Mouse (Mus musculus): ENCODE data around the gene Ddx23. TPM values are rescaled to one million over a fixed set of nuclear protein-coding genes. Genes with fewer than 3 reads are reported as not detected.

Ddx23 gene
- polyA plus RNA-seq, 1 experiment, result 31.8 TPM

- TF ChIP-seq CTCF (IDR thresholded peaks at IDR 0.05; ENCODE audit: extremely low read depth, insufficient read depth, insufficient read length, insufficient replicate concordance) (no peak), POLR2A (IDR thresholded peaks at IDR 0.05; ENCODE audit: low read depth, low read length) (no peak)
- Histone ChIP-seq H3K27me3 (ENCODE audit: control insufficient read depth, insufficient read depth, low read length) (no peaks in the 10 kb centered on the region), H3K4me1 (ENCODE audit: control insufficient read depth, insufficient read depth, insufficient read length) (no peaks in the 10 kb centered on the region), H3K4me3 (ENCODE audit: extremely low read depth, insufficient read depth, insufficient read length) (no peak overlapping the region), H3K36me3 (ENCODE audit: control insufficient read depth, insufficient read depth, low read length) (peaks cover 47% of the 10 kb centered on the region), H3K27ac (ENCODE audit: insufficient read depth, low read length) (no peak overlapping the region)
- no peak for DNase-seq (ENCODE audit: low read depth in 1 of 2, low spot score in 2 of 2)
- 92% methylated on average over 24 of the region's 24 CpGs for WGBS
These were observed 17.4 kb downstream of the Ddx23 start for GRCm38 (mm10) chr15:98645057-98646026.

- no peak overlapping the region for H3K4me3 ChIP-seq (ENCODE audit: extremely low read depth, insufficient read depth, insufficient read length)
- H3K4me1 ChIP-seq (ENCODE audit: control insufficient read depth, insufficient read depth, insufficient read length), result no peaks in the 10 kb centered on the region
- H3K27me3 ChIP-seq (ENCODE audit: control insufficient read depth, insufficient read depth, low read length), result no peaks in the 10 kb centered on the region
- 93% methylated on average over 12 of the region's 12 CpGs for WGBS
- no peak overlapping the region for H3K27ac ChIP-seq (ENCODE audit: insufficient read depth, low read length)
- TF ChIP-seq CTCF (IDR thresholded peaks at IDR 0.05; ENCODE audit: extremely low read depth, insufficient read depth, insufficient read length, insufficient replicate concordance) (no peak), POLR2A (IDR thresholded peaks at IDR 0.05; ENCODE audit: low read depth, low read length) (no peak)
- peaks cover 39% of the 10 kb centered on the region for H3K36me3 ChIP-seq (ENCODE audit: control insufficient read depth, insufficient read depth, low read length)
- DNase-seq (ENCODE audit: low read depth in 1 of 2, low spot score in 2 of 2), result no peak
These were observed 18.3 kb downstream of the Ddx23 start for GRCm38 (mm10) chr15:98644406-98644805.

GRCm38 (mm10) chr15:98640157-98640556 is 22.5 kb downstream of the Ddx23 start:
- no peak for TF ChIP-seq POLR2A (IDR thresholded peaks at IDR 0.05; ENCODE audit: low read depth, low read length)
- no peak for TF ChIP-seq CTCF (IDR thresholded peaks at IDR 0.05; ENCODE audit: extremely low read depth, insufficient read depth, insufficient read length, insufficient replicate concordance)
- H3K36me3 ChIP-seq (ENCODE audit: control insufficient read depth, insufficient read depth, low read length), result peaks cover 4% of the 10 kb centered on the region
- no peak for DNase-seq (ENCODE audit: low read depth in 1 of 2, low spot score in 2 of 2)
- no peak overlapping the region for H3K4me3 ChIP-seq (ENCODE audit: extremely low read depth, insufficient read depth, insufficient read length)
- no peak overlapping the region for H3K27ac ChIP-seq (ENCODE audit: insufficient read depth, low read length)
- 38% methylated on average over 8 of the region's 8 CpGs for WGBS
- H3K27me3 ChIP-seq (ENCODE audit: control insufficient read depth, insufficient read depth, low read length), result peaks cover 8% of the 10 kb centered on the region
- no peaks in the 10 kb centered on the region for H3K4me1 ChIP-seq (ENCODE audit: control insufficient read depth, insufficient read depth, insufficient read length)

- no peak overlapping the region for H3K4me3 ChIP-seq (ENCODE audit: extremely low read depth, insufficient read depth, insufficient read length)
- WGBS, result 70% methylated on average over 3 of the region's 3 CpGs
- peaks cover 26% of the 10 kb centered on the region for H3K27me3 ChIP-seq (ENCODE audit: control insufficient read depth, insufficient read depth, low read length)
These were observed 25.5 kb downstream of the Ddx23 start for GRCm38 (mm10) chr15:98637155-98637554.

GRCm38 (mm10) chr15:98636517-98636916 is 26.2 kb downstream of the Ddx23 start:
- Histone ChIP-seq H3K27me3 (ENCODE audit: control insufficient read depth, insufficient read depth, low read length) (peaks cover 26% of the 10 kb centered on the region), H3K36me3 (ENCODE audit: control insufficient read depth, insufficient read depth, low read length) (no peaks in the 10 kb centered on the region), H3K4me3 (ENCODE audit: extremely low read depth, insufficient read depth, insufficient read length) (no peak overlapping the region), H3K4me1 (ENCODE audit: control insufficient read depth, insufficient read depth, insufficient read length) (peaks cover 9% of the 10 kb centered on the region), H3K27ac (ENCODE audit: insufficient read depth, low read length) (no peak overlapping the region)
- 55% methylated on average over 5 of the region's 5 CpGs for WGBS
- TF ChIP-seq CTCF (IDR thresholded peaks at IDR 0.05; ENCODE audit: extremely low read depth, insufficient read depth, insufficient read length, insufficient replicate concordance) (no peak), POLR2A (IDR thresholded peaks at IDR 0.05; ENCODE audit: low read depth, low read length) (no peak)
- DNase-seq (ENCODE audit: low read depth in 1 of 2, low spot score in 2 of 2), result no peak

More at GRCm38 (mm10) chr15:98637155-98637554, 25.5 kb downstream of the Ddx23 start:
- no peaks in the 10 kb centered on the region for H3K36me3 ChIP-seq (ENCODE audit: control insufficient read depth, insufficient read depth, low read length)
- no peak for DNase-seq (ENCODE audit: low read depth in 1 of 2, low spot score in 2 of 2)
- H3K27ac ChIP-seq (ENCODE audit: insufficient read depth, low read length), result no peak overlapping the region
- TF ChIP-seq CTCF (IDR thresholded peaks at IDR 0.05; ENCODE audit: extremely low read depth, insufficient read depth, insufficient read length, insufficient replicate concordance) (no peak), POLR2A (IDR thresholded peaks at IDR 0.05; ENCODE audit: low read depth, low read length) (no peak)
- peaks cover 9% of the 10 kb centered on the region for H3K4me1 ChIP-seq (ENCODE audit: control insufficient read depth, insufficient read depth, insufficient read length)

GRCm38 (mm10) chr15:98635291-98635841 is 27.3 kb downstream of the Ddx23 start:
- 7% methylated on average over 21 of the region's 21 CpGs for WGBS
- Histone ChIP-seq H3K27me3 (ENCODE audit: control insufficient read depth, insufficient read depth, low read length) (peaks cover 27% of the 10 kb centered on the region), H3K4me1 (ENCODE audit: control insufficient read depth, insufficient read depth, insufficient read length) (peaks cover 9% of the 10 kb centered on the region), H3K4me3 (ENCODE audit: extremely low read depth, insufficient read depth, insufficient read length) (peak overlapping the region; percentile 31; the same call in 1 of the 2 replicates), H3K27ac (ENCODE audit: insufficient read depth, low read length) (no peak overlapping the region), H3K36me3 (ENCODE audit: control insufficient read depth, insufficient read depth, low read length) (no peaks in the 10 kb centered on the region)
- TF ChIP-seq POLR2A (IDR thresholded peaks at IDR 0.05; ENCODE audit: low read depth, low read length) (no peak), CTCF (IDR thresholded peaks at IDR 0.05; ENCODE audit: extremely low read depth, insufficient read depth, insufficient read length, insufficient replicate concordance) (no peak)
- no peak for DNase-seq (ENCODE audit: low read depth in 1 of 2, low spot score in 2 of 2)

Data from spleen, adult 2 months (tissue).